Mouse (Mus musculus) limb, embryonic 11.5 days (tissue): ENCODE results near the gene Il1r1. TPM values are rescaled to one million over a fixed set of nuclear protein-coding genes. Genes with fewer than 3 reads are reported as not detected.

Source experiments
- ATAC-seq: fragments of 200-750 bp; cut with Nextera tagmentation; 2 replicates; pipeline ENCODE4 v1.8.0; 2017; ENCODE audit warnings: low read depth; ENCODE audit not compliant: insufficient number of reproducible peaks, low FRiP score, low TSS enrichment
- DNase-seq: peaks from one replicate; pipeline ENCODE4 v3.0.0-alpha.2; 2015; ENCODE audit warnings: low spot score
- H3K27ac ChIP-seq: fragments of 300-500 bp; sonication (generic); replicated peaks from 2 replicates; pipeline ENCODE4 v1.5.1; 2014; ENCODE audit warnings: low read depth, mild to moderate bottlenecking, low read length
- H3K27me3 ChIP-seq: fragments of 300-500 bp; sonication (generic); 2 replicates; pipeline ENCODE4 v1.6.1; 2014; ENCODE audit warnings: mild to moderate bottlenecking, low read length, mixed read lengths; ENCODE audit not compliant: control insufficient read depth, insufficient read depth
- H3K36me3 ChIP-seq: fragments of 300-500 bp; sonication (generic); 2 replicates; pipeline ENCODE4 v1.6.1; 2014; ENCODE audit warnings: mild to moderate bottlenecking, low read length, moderate library complexity, mixed read lengths; ENCODE audit not compliant: control insufficient read depth, insufficient read depth
- H3K4me1 ChIP-seq: fragments of 300-500 bp; sonication (generic); 2 replicates; pipeline ENCODE4 v1.6.1; 2014; ENCODE audit warnings: low read length, mixed read lengths; ENCODE audit not compliant: control insufficient read depth, insufficient read depth
- H3K4me2 ChIP-seq: fragments of 300-500 bp; sonication (generic); 2 replicates; pipeline ENCODE4 v1.6.1; 2014; ENCODE audit warnings: low read depth, mild to moderate bottlenecking, moderate library complexity; ENCODE audit not compliant: severe bottlenecking
- H3K4me3 ChIP-seq: fragments of 300-500 bp; sonication (generic); 2 replicates; pipeline ENCODE4 v1.5.1; 2014; ENCODE audit warnings: low read depth, low read length
- H3K9ac ChIP-seq: fragments of 300-500 bp; sonication (generic); 2 replicates; pipeline ENCODE4 v1.6.1; 2014; ENCODE audit warnings: mild to moderate bottlenecking, low read length
- H3K9me3 ChIP-seq: fragments of 300-500 bp; sonication (generic); 2 replicates; pipeline ENCODE4 v1.6.1; 2016; ENCODE audit warnings: low read length; ENCODE audit not compliant: control insufficient read depth
- WGBS: fragments of 180-500 bp; shearing (Covaris S2); extraction: QIAGEN DNeasy Blood & Tissue Kit; methylation state at CpG from one replicate; pipeline ENCODE4 v1.1.7; 2014; 5-methylcytosine and 5-hydroxymethylcytosine counted together
- polyA plus RNA-seq: library from polyadenylated mRNA; unstranded; fragments of >200 nt; fragmentation: Nextera tagmentation; extraction: Ambion mirVana; gene quantifications from 2 replicates; pipeline ENCODE4 v1.2.1, GENCODE M21; 2014

The Il1r1 gene
- 1.8 and 2.0 TPM in 2 replicates for polyA plus RNA-seq

DNA sequence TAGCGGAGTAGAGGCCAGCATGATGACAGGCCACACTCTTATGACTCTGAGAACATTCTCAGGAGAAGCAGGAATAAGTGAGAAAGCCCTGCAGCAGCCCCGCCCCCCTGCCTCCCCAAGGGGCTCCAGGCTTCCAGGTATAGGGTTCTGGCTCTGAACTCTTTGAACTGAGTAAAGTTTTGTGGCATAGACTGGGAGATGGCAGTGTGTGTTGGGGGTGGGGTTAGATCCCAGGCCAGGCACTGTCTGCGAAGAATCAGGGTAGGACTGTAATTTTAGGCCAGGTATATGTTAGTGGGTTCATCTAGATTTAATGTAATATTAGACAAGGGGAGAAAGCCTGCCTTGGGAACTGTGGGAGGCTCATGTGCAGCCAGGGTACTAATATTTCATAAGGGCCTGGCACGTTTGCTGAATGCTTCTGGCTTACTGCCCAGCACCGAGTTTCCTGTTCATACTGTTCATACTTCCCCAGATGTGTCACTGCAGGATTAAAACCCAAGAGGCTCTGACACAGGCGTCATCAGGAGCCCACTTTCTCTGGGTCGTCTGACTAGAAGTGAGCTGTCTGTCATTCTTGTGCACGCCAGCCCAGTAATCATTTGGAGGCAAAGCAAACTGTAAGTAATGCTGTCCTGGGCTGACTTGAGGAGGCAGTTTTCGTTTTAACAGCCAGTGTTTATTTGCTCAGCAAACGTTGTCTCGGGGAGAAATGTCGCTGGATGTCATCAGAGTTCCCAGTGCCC lies at the start of gene Il1r1:
Gene Il1r1, plus strand, starts transcription at position 542 of the 746 bp plus-strand sequence.
- H3K27me3 ChIP-seq: no peaks in the 10 kb centered on the region
- H3K9ac ChIP-seq: no peak within 1 kb of the TSS
- no peaks in the 10 kb centered on the region for H3K36me3 ChIP-seq
- DNase-seq: no peak
- no peak within 1 kb of the TSS for H3K4me2 ChIP-seq
- H3K4me3 ChIP-seq: no peak within 1 kb of the TSS
- no peak for ATAC-seq
- H3K4me1 ChIP-seq: no peaks in the 10 kb centered on the region
- no peaks in the 10 kb centered on the region for H3K9me3 ChIP-seq
- 50% methylated on average over 12 of the region's 12 CpGs for WGBS
- H3K27ac ChIP-seq: no peak within 1 kb of the TSS

DNA sequence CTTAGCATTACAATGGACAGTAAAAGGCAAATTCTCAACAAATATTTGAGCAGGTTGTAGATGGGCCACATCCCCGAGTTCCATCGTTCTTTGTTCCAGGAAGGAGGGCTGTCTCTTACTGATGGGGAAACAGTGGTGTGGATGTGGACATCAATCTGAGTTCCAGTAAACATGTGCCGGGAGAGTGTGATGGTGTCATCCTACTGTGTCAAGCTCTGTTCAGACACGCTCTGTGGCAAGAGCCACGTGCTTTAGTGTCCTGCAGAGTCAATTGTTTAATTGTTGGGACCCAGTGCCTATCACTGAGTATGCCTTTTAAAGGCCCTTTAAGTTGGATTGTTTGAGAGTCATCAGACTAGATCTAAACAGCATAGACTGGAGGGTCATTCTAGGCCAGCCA lies 49.8 kb upstream of the Il1r1 start:
- no peak overlapping the region for H3K4me2 ChIP-seq
- no peak for DNase-seq
- ATAC-seq: no peak
- no peak overlapping the region for H3K4me3 ChIP-seq
- H3K9me3 ChIP-seq: no peaks in the 10 kb centered on the region
- no peaks in the 10 kb centered on the region for H3K4me1 ChIP-seq
- WGBS: 87% methylated on average over 5 of the region's 5 CpGs
- no peaks in the 10 kb centered on the region for H3K27me3 ChIP-seq
- H3K9ac ChIP-seq: no peak overlapping the region
- H3K27ac ChIP-seq: no peak overlapping the region
- H3K36me3 ChIP-seq: no peaks in the 10 kb centered on the region

DNA sequence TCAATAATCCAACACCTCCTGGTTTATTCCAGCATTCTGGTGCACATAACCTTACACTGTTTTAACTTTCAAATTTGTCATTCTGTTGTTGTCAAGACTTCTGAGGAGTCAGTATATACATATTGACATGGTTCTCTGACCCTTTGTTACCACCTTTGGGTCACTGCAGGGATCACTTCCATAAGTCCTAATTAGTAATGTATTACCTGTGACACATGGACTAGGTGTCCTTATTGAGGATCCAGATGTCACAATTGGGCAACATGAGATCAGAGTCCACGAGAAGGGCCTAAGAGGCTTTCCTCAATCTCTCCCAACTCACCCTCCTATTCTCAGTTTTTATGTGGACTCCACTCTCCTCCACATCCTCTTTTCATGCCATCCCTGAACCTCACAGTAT lies 49.1 kb upstream of the Il1r1 start:
- Histone ChIP-seq H3K9ac (no peak overlapping the region), H3K4me3 (no peak overlapping the region), H3K27ac (no peak overlapping the region), H3K4me1 (no peaks in the 10 kb centered on the region), H3K9me3 (no peaks in the 10 kb centered on the region), H3K27me3 (no peaks in the 10 kb centered on the region), H3K36me3 (no peaks in the 10 kb centered on the region), H3K4me2 (no peak overlapping the region)
- ATAC-seq: no peak
- DNase-seq: no peak
- WGBS: 81% methylated on average over 1 of the region's 1 CpGs

DNA sequence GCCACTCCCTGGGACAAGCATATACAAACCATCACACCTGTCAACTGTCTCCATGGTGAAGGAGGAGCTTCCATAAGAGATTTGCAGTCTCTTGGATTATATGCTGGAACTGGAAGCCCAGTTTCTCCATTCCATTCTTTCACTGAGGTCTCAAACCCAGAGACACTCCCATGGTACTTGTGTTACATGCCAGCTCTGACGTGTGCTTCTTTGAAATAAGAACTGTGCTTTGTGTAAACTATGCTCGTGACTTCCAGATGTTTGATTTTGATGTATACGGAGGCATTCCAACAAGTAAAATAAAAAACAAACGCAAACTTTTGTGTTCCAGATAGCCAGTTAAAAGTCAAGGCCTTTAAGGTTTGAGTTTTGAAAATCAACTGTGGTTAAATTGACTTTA lies 45.8 kb upstream of the Il1r1 start:
- no peaks in the 10 kb centered on the region for H3K4me1 ChIP-seq
- ATAC-seq (no peak), DNase-seq (no peak)
- H3K27ac ChIP-seq: no peak overlapping the region
- H3K9ac ChIP-seq: no peak overlapping the region
- H3K9me3 ChIP-seq: no peaks in the 10 kb centered on the region
- WGBS: 72% methylated on average over 4 of the region's 4 CpGs
- H3K4me3 ChIP-seq: no peak overlapping the region
- H3K27me3 ChIP-seq: no peaks in the 10 kb centered on the region
- no peaks in the 10 kb centered on the region for H3K36me3 ChIP-seq
- H3K4me2 ChIP-seq: no peak overlapping the region

DNA sequence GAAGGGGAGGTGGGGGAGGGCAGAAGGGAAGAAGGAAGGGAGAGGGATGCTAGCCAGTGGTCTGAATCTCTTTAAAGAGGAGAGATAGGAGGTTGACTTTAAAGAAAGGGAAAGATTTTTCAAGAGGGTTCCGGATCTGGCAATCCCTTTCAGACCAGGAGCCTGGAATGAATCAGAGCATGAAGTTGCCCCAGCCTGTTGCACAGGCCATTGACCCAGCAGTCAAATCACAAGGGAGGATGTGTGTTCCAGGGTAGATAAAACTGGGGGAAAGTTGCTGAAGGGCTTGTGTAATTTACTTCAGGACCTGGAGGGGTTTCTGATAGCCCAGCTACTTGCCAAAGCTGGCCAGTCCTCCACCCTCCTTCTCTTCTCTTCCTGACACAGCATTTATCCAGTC lies 45.4 kb upstream of the Il1r1 start:
- 69% methylated on average over 1 of the region's 1 CpGs for WGBS
- Histone ChIP-seq H3K9me3 (no peaks in the 10 kb centered on the region), H3K27me3 (no peaks in the 10 kb centered on the region), H3K4me1 (no peaks in the 10 kb centered on the region), H3K36me3 (no peaks in the 10 kb centered on the region), H3K4me3 (no peak overlapping the region), H3K27ac (no peak overlapping the region), H3K4me2 (no peak overlapping the region), H3K9ac (no peak overlapping the region)
- DNase-seq (no peak), ATAC-seq (no peak)

DNA sequence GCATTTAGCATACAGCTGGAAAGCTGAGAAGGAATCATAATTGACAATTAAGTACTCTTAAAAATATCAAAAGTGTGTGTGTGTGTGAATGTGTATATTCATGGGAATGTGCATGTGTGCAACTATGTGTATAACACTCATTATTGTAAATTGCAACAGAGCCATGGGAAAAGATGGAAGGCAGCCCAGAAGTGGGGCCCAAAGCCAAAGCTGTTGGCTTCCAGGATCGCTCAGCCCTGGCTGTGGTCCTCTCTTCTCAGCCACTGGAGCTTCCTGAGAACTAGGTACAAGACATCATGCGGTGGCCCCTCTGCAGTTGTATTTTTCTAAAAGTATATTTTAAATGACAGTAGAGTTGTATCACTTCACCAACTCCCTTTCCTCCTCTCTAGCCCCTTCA lies 44.0 kb upstream of the Il1r1 start:
- DNase-seq (no peak), ATAC-seq (no peak)
- Histone ChIP-seq H3K9ac (no peak overlapping the region), H3K27ac (no peak overlapping the region), H3K27me3 (no peaks in the 10 kb centered on the region), H3K4me2 (no peak overlapping the region), H3K36me3 (no peaks in the 10 kb centered on the region), H3K9me3 (no peaks in the 10 kb centered on the region), H3K4me3 (no peak overlapping the region), H3K4me1 (no peaks in the 10 kb centered on the region)
- WGBS: 100% methylated on average over 2 of the region's 2 CpGs

DNA sequence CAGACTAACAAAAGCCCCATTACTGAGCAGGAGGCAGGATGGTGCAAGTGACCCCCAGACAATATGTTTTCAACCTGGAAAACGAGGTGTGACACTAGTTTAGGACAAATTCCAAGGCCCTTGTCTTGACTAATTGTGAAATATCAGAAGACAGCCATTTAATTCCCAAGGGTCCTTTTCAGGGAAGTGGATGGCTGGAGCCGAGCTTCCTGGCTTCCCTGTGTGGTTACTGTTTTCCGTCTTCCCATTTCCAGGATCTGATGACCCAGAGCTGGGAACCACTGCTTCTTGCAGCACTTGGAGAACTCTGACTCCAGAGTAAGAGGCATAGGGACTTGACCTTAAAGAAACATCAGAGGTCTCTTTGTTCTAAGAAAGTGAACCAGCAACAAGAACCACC lies 43.2 kb upstream of the Il1r1 start:
- DNase-seq (no peak), ATAC-seq (no peak)
- no peaks in the 10 kb centered on the region for H3K4me1 ChIP-seq
- no peaks in the 10 kb centered on the region for H3K9me3 ChIP-seq
- H3K36me3 ChIP-seq: no peaks in the 10 kb centered on the region
- no peak overlapping the region for H3K27ac ChIP-seq
- no peak overlapping the region for H3K4me2 ChIP-seq
- no peak overlapping the region for H3K9ac ChIP-seq
- H3K4me3 ChIP-seq: no peak overlapping the region
- H3K27me3 ChIP-seq: no peaks in the 10 kb centered on the region
- 54% methylated on average over 3 of the region's 3 CpGs for WGBS

DNA sequence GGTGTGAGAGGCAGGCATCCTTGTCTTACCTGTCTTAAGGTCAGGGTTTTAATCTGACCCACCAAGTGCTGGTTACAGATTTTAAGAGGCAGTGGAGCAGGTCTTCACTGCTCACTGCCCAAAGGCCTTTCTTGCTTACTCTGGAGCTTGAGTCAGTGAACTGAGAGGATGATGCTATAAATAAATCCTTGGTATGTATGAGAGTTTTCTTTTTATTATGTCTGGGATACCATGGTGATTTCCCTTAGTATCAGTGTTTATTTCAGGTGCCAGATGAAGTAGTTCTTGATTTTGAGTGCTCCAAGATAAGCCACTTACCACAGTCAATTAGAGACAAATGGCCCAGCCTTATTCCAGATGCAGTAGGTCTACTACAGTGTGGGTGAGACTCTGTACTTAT lies 41.5 kb upstream of the Il1r1 start:
- H3K4me2 ChIP-seq: no peak overlapping the region
- H3K9me3 ChIP-seq: no peaks in the 10 kb centered on the region
- H3K36me3 ChIP-seq: no peaks in the 10 kb centered on the region
- no peak for ATAC-seq
- no peak overlapping the region for H3K27ac ChIP-seq
- H3K4me1 ChIP-seq: no peaks in the 10 kb centered on the region
- no peaks in the 10 kb centered on the region for H3K27me3 ChIP-seq
- H3K9ac ChIP-seq: no peak overlapping the region
- DNase-seq: no peak
- H3K4me3 ChIP-seq: no peak overlapping the region

DNA sequence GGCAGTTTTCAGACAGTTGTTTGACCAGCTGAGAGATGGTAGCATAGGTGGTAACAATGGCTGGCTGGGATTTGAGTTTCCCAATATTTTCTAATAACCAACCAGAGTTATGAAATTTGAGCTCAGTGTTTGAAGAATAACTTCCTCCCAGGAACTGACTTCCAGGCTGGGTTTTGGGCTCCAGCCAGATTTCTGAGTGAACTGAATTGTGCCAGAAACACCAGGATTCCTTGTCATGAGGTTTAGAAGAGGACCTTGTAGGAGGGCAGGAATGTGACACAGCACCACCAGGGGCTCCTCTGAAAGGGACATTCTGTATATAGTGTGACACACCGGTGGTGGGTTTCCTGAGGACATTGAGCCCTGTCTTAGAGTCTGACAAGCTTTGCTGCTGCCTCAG lies 36.9 kb upstream of the Il1r1 start:
- DNase-seq: no peak
- Histone ChIP-seq H3K9ac (no peak overlapping the region), H3K4me2 (no peak overlapping the region), H3K36me3 (no peaks in the 10 kb centered on the region), H3K27ac (no peak overlapping the region), H3K4me1 (no peaks in the 10 kb centered on the region), H3K4me3 (no peak overlapping the region), H3K9me3 (no peaks in the 10 kb centered on the region), H3K27me3 (no peaks in the 10 kb centered on the region)
- no peak for ATAC-seq
- WGBS: 92% methylated on average over 1 of the region's 1 CpGs
